Mouse (Mus musculus): ENCODE measurements around the gene Fuom. TPM values are rescaled to one million over a fixed set of nuclear protein-coding genes. Genes with fewer than 3 reads are reported as not detected.
A peak's percentile ranks its signal among the peaks of the same experiment; 100 is the strongest.

Gene Fuom
- total and polyA plus RNA-seq, 2 experiments from 2014 or later, result 64.2 to 158 TPM

GRCm38 (mm10) chr7:140070042-140070711 lies 32.1 kb downstream of the Fuom start:
- Histone ChIP-seq H3K9me3 (replicated peaks; ENCODE audit: control insufficient read depth, low read length) (no peaks in the 10 kb centered on the region), H3K36me3 (replicated peaks; ENCODE audit: control insufficient read depth, insufficient read depth, low read length) (no peaks in the 10 kb centered on the region), H3K9ac (replicated peaks; ENCODE audit: low read depth, low read length) (peak overlapping the region; percentile 37; the same call in 1 of the 2 replicates), H3K27me3 (ENCODE audit: control insufficient read depth, insufficient read depth, low read length) (peaks cover 30% of the 10 kb centered on the region), H3K27ac (ENCODE audit: low read depth) (no peak overlapping the region), H3K4me2 (ENCODE audit: low read depth, low read length) (peak overlapping the region; percentile 67), H3K4me1 (ENCODE audit: control insufficient read depth, insufficient read depth) (no peaks in the 10 kb centered on the region), H3K4me3 (ENCODE audit: low read depth, low read length) (peak overlapping the region; percentile 38)
- ATAC-seq (ENCODE audit: insufficient read depth, low read depth) (peak; percentile 64), DNase-seq (ENCODE audit: low spot score) (no peak)
- 27% methylated on average over 37 of the region's 39 CpGs for WGBS
- TF ChIP-seq EP300 (IDR thresholded peaks at IDR 0.05; ENCODE audit: low read depth), result no peak
- no peak for TF ChIP-seq CTCF (IDR thresholded peaks at IDR 0.05; ENCODE audit: low read depth)

- H3K36me3 ChIP-seq (replicated peaks; ENCODE audit: control insufficient read depth, insufficient read depth, low read length), result no peaks in the 10 kb centered on the region
- no peak overlapping the region for H3K27ac ChIP-seq (ENCODE audit: low read depth)
- TF ChIP-seq CTCF (IDR thresholded peaks at IDR 0.05; ENCODE audit: low read depth), result no peak
- no peak for TF ChIP-seq EP300 (IDR thresholded peaks at IDR 0.05; ENCODE audit: low read depth)
- H3K27me3 ChIP-seq (ENCODE audit: control insufficient read depth, insufficient read depth, low read length), result peaks cover 55% of the 10 kb centered on the region
- no peak for ATAC-seq (ENCODE audit: insufficient read depth, low read depth)
- H3K9ac ChIP-seq (replicated peaks; ENCODE audit: low read depth, low read length), result no peak overlapping the region
- H3K9me3 ChIP-seq (replicated peaks; ENCODE audit: control insufficient read depth, low read length), result no peaks in the 10 kb centered on the region
- no peaks in the 10 kb centered on the region for H3K4me1 ChIP-seq (ENCODE audit: control insufficient read depth, insufficient read depth)
- DNase-seq (ENCODE audit: low spot score), result no peak
- WGBS, result 53% methylated on average over 6 of the region's 6 CpGs
- no peak overlapping the region for H3K4me2 ChIP-seq (ENCODE audit: low read depth, low read length)
- H3K4me3 ChIP-seq (ENCODE audit: low read depth, low read length), result no peak overlapping the region
Measured at GRCm38 (mm10) chr7:140067397-140067796, 34.8 kb downstream of the Fuom start.

GRCm38 (mm10) chr7:140063092-140063491 lies 39.1 kb downstream of the Fuom start:
- 20% methylated on average over 7 of the region's 7 CpGs for WGBS
- Histone ChIP-seq H3K9me3 (replicated peaks; ENCODE audit: control insufficient read depth, low read length) (no peaks in the 10 kb centered on the region), H3K27me3 (ENCODE audit: control insufficient read depth, insufficient read depth, low read length) (peaks cover 72% of the 10 kb centered on the region), H3K27ac (ENCODE audit: low read depth) (no peak overlapping the region), H3K36me3 (replicated peaks; ENCODE audit: control insufficient read depth, insufficient read depth, low read length) (no peaks in the 10 kb centered on the region), H3K4me2 (ENCODE audit: low read depth, low read length) (no peak overlapping the region), H3K9ac (replicated peaks; ENCODE audit: low read depth, low read length) (no peak overlapping the region), H3K4me3 (ENCODE audit: low read depth, low read length) (no peak overlapping the region), H3K4me1 (ENCODE audit: control insufficient read depth, insufficient read depth) (peaks cover 4% of the 10 kb centered on the region; the same call in 1 of the 2 replicates)
- no peak for ATAC-seq (ENCODE audit: insufficient read depth, low read depth)
- TF ChIP-seq CTCF (IDR thresholded peaks at IDR 0.05; ENCODE audit: low read depth) (peak; percentile 74), EP300 (IDR thresholded peaks at IDR 0.05; ENCODE audit: low read depth) (no peak)
- peak; percentile 31 for DNase-seq (ENCODE audit: low spot score)

- Histone ChIP-seq H3K9ac (replicated peaks; ENCODE audit: low read depth, low read length) (no peak overlapping the region), H3K4me2 (ENCODE audit: low read depth, low read length) (no peak overlapping the region), H3K36me3 (replicated peaks; ENCODE audit: control insufficient read depth, insufficient read depth, low read length) (no peaks in the 10 kb centered on the region), H3K9me3 (replicated peaks; ENCODE audit: control insufficient read depth, low read length) (no peaks in the 10 kb centered on the region), H3K4me1 (ENCODE audit: control insufficient read depth, insufficient read depth) (peaks cover 4% of the 10 kb centered on the region; the same call in 1 of the 2 replicates), H3K27ac (ENCODE audit: low read depth) (no peak overlapping the region), H3K4me3 (ENCODE audit: low read depth, low read length) (no peak overlapping the region), H3K27me3 (ENCODE audit: control insufficient read depth, insufficient read depth, low read length) (peaks cover 80% of the 10 kb centered on the region)
- DNase-seq (ENCODE audit: low spot score), result no peak
- no peak for ATAC-seq (ENCODE audit: insufficient read depth, low read depth)
- WGBS, result 17% methylated on average over 11 of the region's 11 CpGs
- TF ChIP-seq CTCF (IDR thresholded peaks at IDR 0.05; ENCODE audit: low read depth) (peak; percentile 33; the same call in 1 of the 2 replicates), EP300 (IDR thresholded peaks at IDR 0.05; ENCODE audit: low read depth) (no peak)
Measured at GRCm38 (mm10) chr7:140062307-140062706, 39.9 kb downstream of the Fuom start.

GRCm38 (mm10) chr7:140061832-140062130 lies 40.5 kb downstream of the Fuom start:
- H3K9me3 ChIP-seq (replicated peaks; ENCODE audit: control insufficient read depth, low read length), result no peaks in the 10 kb centered on the region
- no peaks in the 10 kb centered on the region for H3K36me3 ChIP-seq (replicated peaks; ENCODE audit: control insufficient read depth, insufficient read depth, low read length)
- peaks cover 4% of the 10 kb centered on the region; the same call in 1 of the 2 replicates for H3K4me1 ChIP-seq (ENCODE audit: control insufficient read depth, insufficient read depth)
- ATAC-seq (ENCODE audit: insufficient read depth, low read depth) (no peak), DNase-seq (ENCODE audit: low spot score) (no peak)
- peaks cover 85% of the 10 kb centered on the region for H3K27me3 ChIP-seq (ENCODE audit: control insufficient read depth, insufficient read depth, low read length)
- peak overlapping the region; percentile 53; the same call in 1 of the 2 replicates for H3K4me2 ChIP-seq (ENCODE audit: low read depth, low read length)
- WGBS, result 5% methylated on average over 6 of the region's 6 CpGs
- H3K27ac ChIP-seq (ENCODE audit: low read depth), result no peak overlapping the region
- peak overlapping the region; percentile 34 for H3K4me3 ChIP-seq (ENCODE audit: low read depth, low read length)
- no peak for TF ChIP-seq EP300 (IDR thresholded peaks at IDR 0.05; ENCODE audit: low read depth)
- no peak for TF ChIP-seq CTCF (IDR thresholded peaks at IDR 0.05; ENCODE audit: low read depth)
- no peak overlapping the region for H3K9ac ChIP-seq (replicated peaks; ENCODE audit: low read depth, low read length)
